Comparison of ENCODE assay signal across 8 mouse cellular contexts in the genomic region with DNA sequence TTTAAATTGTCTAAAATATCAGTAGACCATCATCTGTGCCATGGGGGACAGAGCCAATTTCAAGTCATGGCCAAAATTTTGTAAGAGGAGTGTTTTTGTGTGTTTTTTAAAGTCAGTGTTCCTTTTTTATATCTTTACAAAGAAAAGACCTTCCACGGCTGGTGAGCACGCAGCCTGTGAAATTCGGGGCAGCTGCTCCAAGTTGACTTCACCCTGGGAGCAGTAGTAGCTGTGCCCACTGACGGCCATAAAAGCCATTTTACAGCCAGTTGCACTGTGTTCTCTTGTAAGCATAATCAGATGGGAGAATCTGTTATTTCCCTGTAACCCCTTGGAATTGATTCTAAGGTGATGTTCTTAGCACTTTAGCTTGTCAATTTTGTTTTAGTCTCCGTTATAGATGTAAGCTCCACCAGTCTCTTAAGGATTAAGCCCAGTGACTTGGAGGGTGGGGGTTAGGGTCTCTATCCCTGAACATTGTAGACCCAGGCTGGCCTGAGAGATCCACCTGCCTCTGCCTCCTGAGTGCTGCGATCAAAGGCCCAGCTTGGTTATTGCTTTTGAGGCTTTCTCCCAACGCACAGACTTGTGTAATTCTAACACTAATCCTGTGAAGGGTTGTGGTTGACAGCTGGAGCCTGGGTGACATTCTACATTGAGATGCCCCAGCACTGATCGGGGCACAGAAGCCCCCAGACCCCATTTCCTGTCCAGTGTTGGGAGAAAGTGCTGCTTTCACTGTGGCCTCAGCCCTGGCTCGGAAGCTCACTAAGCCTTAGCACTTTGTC. TPM values are rescaled to one million over a fixed set of nuclear protein-coding genes. Genes with fewer than 3 reads are reported as not detected.
A peak's percentile ranks its signal among the peaks of the same experiment; 100 is the strongest.
DNase-seq lines count a peak whose midpoint lies in the region; ATAC-seq and TF ChIP-seq lines count a peak whose summit lies in the region.

No protein-coding gene starts in this region.

- H3K36me3 ChIP-seq in hindbrain, embryonic 14.5 days (replicated peaks; ENCODE audit: control insufficient read depth, insufficient read depth) = peaks cover 21% of the 10 kb centered on the region
- peaks cover 23% of the 10 kb centered on the region for H3K36me3 ChIP-seq in midbrain, embryonic 12.5 days

- no peak overlapping the region for H3K9ac ChIP-seq in hindbrain, embryonic 14.5 days
- H3K9ac ChIP-seq in midbrain, embryonic 12.5 days (replicated peaks) = no peak overlapping the region

- 20% methylated on average over 9 of the region's 9 CpGs for WGBS in bone marrow, adult 2 months
- WGBS in hindbrain, embryonic 14.5 days = 87% methylated on average over 9 of the region's 9 CpGs
- 92% methylated on average over 9 of the region's 9 CpGs for WGBS in midbrain, embryonic 12.5 days

- no peaks in the 10 kb centered on the region for H3K27me3 ChIP-seq in hindbrain, embryonic 14.5 days (ENCODE audit: control insufficient read depth, insufficient read depth, low read length)
- H3K27me3 ChIP-seq in midbrain, embryonic 12.5 days = no peaks in the 10 kb centered on the region

- H3K4me2 ChIP-seq in hindbrain, embryonic 14.5 days (replicated peaks) = peak overlapping the region; percentile 85
- H3K4me2 ChIP-seq in midbrain, embryonic 12.5 days (replicated peaks) = peak overlapping the region; percentile 83

- TF ChIP-seq POLR2A in bone marrow, adult 2 months (IDR thresholded peaks at IDR 0.05; ENCODE audit: borderline replicate concordance, control insufficient read depth, low read depth, low read length) = no peak

- no peak for TF ChIP-seq CTCF in bone marrow, adult 2 months (IDR thresholded peaks at IDR 0.05; ENCODE audit: control insufficient read depth, insufficient read depth, low read length)

- H3K4me1 ChIP-seq in bone marrow, adult 2 months (ENCODE audit: control insufficient read depth, insufficient read depth, low read length) = peaks cover 6% of the 10 kb centered on the region
- H3K4me1 ChIP-seq in hindbrain, embryonic 14.5 days (replicated peaks; ENCODE audit: control insufficient read depth, insufficient read depth, low read length) = peaks cover 44% of the 10 kb centered on the region
- peaks cover 42% of the 10 kb centered on the region for H3K4me1 ChIP-seq in midbrain, embryonic 12.5 days

- ATAC-seq in hindbrain, embryonic 14.5 days (ENCODE audit: low FRiP score) = no peak
- no peak for ATAC-seq in midbrain, embryonic 12.5 days (ENCODE audit: low FRiP score, low read depth)

- H3K4me3 ChIP-seq in bone marrow, adult 2 months (replicated peaks; ENCODE audit: control insufficient read depth, low read depth, low read length) = peak overlapping the region; percentile 92
- H3K4me3 ChIP-seq in hindbrain, embryonic 14.5 days (replicated peaks; ENCODE audit: low read length) = peak overlapping the region; percentile 64
- peak overlapping the region; percentile 10 for H3K4me3 ChIP-seq in midbrain, embryonic 12.5 days

- DNase-seq in gastrocnemius, adult 18-20 months (ENCODE audit: low spot score) = peak; percentile 61
- DNase-seq in gastrocnemius, postnatal 25 days = no peak
- DNase-seq in hindbrain, embryonic 14.5 days (ENCODE audit: low spot score) = no peak
- DNase-seq in spleen, postnatal 10 days (ENCODE audit: low spot score in 2 of 2) = no peak
- no peak for DNase-seq in cerebellum, postnatal 25 days
- no peak for DNase-seq in layer of hippocampus, postnatal 14 days (ENCODE audit: low spot score in 2 of 2)

- H3K9me3 ChIP-seq in hindbrain, embryonic 14.5 days (ENCODE audit: control insufficient read depth, low read length) = no peaks in the 10 kb centered on the region
- H3K9me3 ChIP-seq in midbrain, embryonic 12.5 days = no peaks in the 10 kb centered on the region

- H3K27ac ChIP-seq in bone marrow, adult 2 months (ENCODE audit: control insufficient read depth, insufficient read depth, low read depth, low read length, poor library complexity) = peak overlapping the region; percentile 27; the same call in 1 of the 2 replicates
- H3K27ac ChIP-seq in hindbrain, embryonic 14.5 days = no peak overlapping the region
- H3K27ac ChIP-seq in midbrain, embryonic 12.5 days (replicated peaks) = no peak overlapping the region

RNA-seq across cellular contexts. Expression of gene Txnip, which starts 3.3 kb away (rescaled TPM):
- total RNA-seq in gastrocnemius, adult 18-20 months (2021) = 100 to 1,000 TPM; 344 to 646 TPM
- 100 to 1,000 TPM; 343 to 504 TPM for total RNA-seq in gastrocnemius, postnatal 25 days (2021)
- 104 and 163 TPM in 2 replicates for polyA plus RNA-seq in bone marrow, adult 2 months (2011; ENCODE audit: insufficient read depth, insufficient read length, low replicate concordance, missing spikeins)
- 53.2 and 71.4 TPM in 2 replicates for polyA plus RNA-seq in hindbrain, embryonic 14.5 days (2014; fragmentation: Nextera tagmentation; extraction: Ambion mirVana)
- 52.7 and 53.6 TPM in 2 replicates for polyA plus RNA-seq in midbrain, embryonic 12.5 days (2016; fragmentation: Nextera tagmentation; extraction: Ambion mirVana)
- total RNA-seq in layer of hippocampus, postnatal 14 days (2021) = 10 to 100 TPM; 48.3 to 49.8 TPM

RNA-seq across cellular contexts. Expression of gene Gm16253, which starts 15.7 kb away (rescaled TPM):
- 1 to 10 TPM; 1.2 to 2.0 TPM for total RNA-seq in gastrocnemius, adult 18-20 months (2021)
- 1 to 10 TPM; 1.1 TPM for total RNA-seq in gastrocnemius, postnatal 25 days (2021)
- not detected in 2 replicates for polyA plus RNA-seq in bone marrow, adult 2 months (2011; ENCODE audit: insufficient read depth, insufficient read length, low replicate concordance, missing spikeins)
- 0.39 TPM in 1 of 2 replicates, not detected in the other for polyA plus RNA-seq in hindbrain, embryonic 14.5 days (2014; fragmentation: Nextera tagmentation; extraction: Ambion mirVana)
- polyA plus RNA-seq in midbrain, embryonic 12.5 days (2016; fragmentation: Nextera tagmentation; extraction: Ambion mirVana) = 1.6 and 2.0 TPM in 2 replicates
- total RNA-seq in layer of hippocampus, postnatal 14 days (2021) = not detected

RNA-seq across cellular contexts. Expression of gene Polr3gl, which starts 32.9 kb away (rescaled TPM):
- 10 to 100 TPM; 44.0 to 56.1 TPM for total RNA-seq in gastrocnemius, adult 18-20 months (2021)
- total RNA-seq in gastrocnemius, postnatal 25 days (2021) = 10 to 100 TPM; 34.0 to 38.1 TPM
- 61.0 and 72.3 TPM in 2 replicates for polyA plus RNA-seq in bone marrow, adult 2 months (2011; ENCODE audit: insufficient read depth, insufficient read length, low replicate concordance, missing spikeins)
- polyA plus RNA-seq in hindbrain, embryonic 14.5 days (2014; fragmentation: Nextera tagmentation; extraction: Ambion mirVana) = 11.0 and 18.5 TPM in 2 replicates
- 35.8 and 44.3 TPM in 2 replicates for polyA plus RNA-seq in midbrain, embryonic 12.5 days (2016; fragmentation: Nextera tagmentation; extraction: Ambion mirVana)
- 10 to 100 TPM; 26.7 to 29.7 TPM for total RNA-seq in layer of hippocampus, postnatal 14 days (2021)

RNA-seq across cellular contexts. Expression of gene Ankrd34a, which starts 35.4 kb away (rescaled TPM):
- total RNA-seq in gastrocnemius, adult 18-20 months (2021) = 1 to 10 TPM; 1.0 to 1.7 TPM
- total RNA-seq in gastrocnemius, postnatal 25 days (2021) = 1 to 10 TPM in 1 of 2 experiments, under 1 TPM in 1; 0.95 to 1.1 TPM
- not detected in 2 replicates for polyA plus RNA-seq in bone marrow, adult 2 months (2011; ENCODE audit: insufficient read depth, insufficient read length, low replicate concordance, missing spikeins)
- 17.5 and 22.3 TPM in 2 replicates for polyA plus RNA-seq in hindbrain, embryonic 14.5 days (2014; fragmentation: Nextera tagmentation; extraction: Ambion mirVana)
- 2.6 and 2.7 TPM in 2 replicates for polyA plus RNA-seq in midbrain, embryonic 12.5 days (2016; fragmentation: Nextera tagmentation; extraction: Ambion mirVana)
- total RNA-seq in layer of hippocampus, postnatal 14 days (2021) = 10 to 100 TPM; 45.9 to 51.8 TPM

RNA-seq across cellular contexts. Expression of gene Hfe2, which starts 36.1 kb away (rescaled TPM):
- total RNA-seq in gastrocnemius, adult 18-20 months (2021) = 100 to 1,000 TPM; 622 to 636 TPM
- 100 to 1,000 TPM; 474 to 621 TPM for total RNA-seq in gastrocnemius, postnatal 25 days (2021)
- polyA plus RNA-seq in bone marrow, adult 2 months (2011; ENCODE audit: insufficient read depth, insufficient read length, low replicate concordance, missing spikeins) = 0.75 TPM in 1 of 2 replicates, not detected in the other
- polyA plus RNA-seq in hindbrain, embryonic 14.5 days (2014; fragmentation: Nextera tagmentation; extraction: Ambion mirVana) = 1.9 and 2.1 TPM in 2 replicates
- polyA plus RNA-seq in midbrain, embryonic 12.5 days (2016; fragmentation: Nextera tagmentation; extraction: Ambion mirVana) = 0.89 and 1.0 TPM in 2 replicates
- total RNA-seq in layer of hippocampus, postnatal 14 days (2021) = under 1 TPM in 1 of 2 experiments, not detected in 1; 0.16 TPM

Comparison
In these comparisons a context has a peak if more than half of its experiments do, and no peak if none do; other contexts are left out.
1. H3K4me3 ChIP-seq: peak in every context shown above with its lines; median percentile 92 in bone marrow, adult 2 months; 64 in hindbrain, embryonic 14.5 days; 10 in midbrain, embryonic 12.5 days.
2. RNA of gene Txnip, which starts 3.3 kb away (total RNA-seq): 344 to 646 TPM in gastrocnemius, adult 18-20 months and 343 to 504 TPM in gastrocnemius, postnatal 25 days; 48.3 to 49.8 TPM in layer of hippocampus, postnatal 14 days; every median in the first group is over 4 times any median in the second.